Mouse (Mus musculus) liver, embryonic 15.5 days (tissue): ENCODE measurements around the gene Txn2. TPM values are rescaled to one million over a fixed set of nuclear protein-coding genes. Genes with fewer than 3 reads are reported as not detected.
A peak's percentile ranks its signal among the peaks of the same experiment; 100 is the strongest.
"Not testable (repeated sequence)": the region's sequence is repeated elsewhere in the genome, so short reads cannot be mapped to it uniquely, and the experiment has no call there.

Experiments used
- ATAC-seq: fragments of 200-750 bp; cut with Nextera tagmentation; 2 replicates; pipeline ENCODE4 v1.8.0; 2017; ENCODE audit warnings: moderate number of reproducible peaks, mild to moderate bottlenecking, moderate library complexity; ENCODE audit not compliant: insufficient read depth
- H3K27ac ChIP-seq: fragments of 300-500 bp; sonication (generic); replicated peaks from 2 replicates; pipeline ENCODE4 v1.5.1; 2015; ENCODE audit warnings: mild to moderate bottlenecking, inconsistent platforms
- H3K27me3 ChIP-seq: fragments of 300-500 bp; sonication (generic); 2 replicates; pipeline ENCODE4 v1.6.1; 2015; ENCODE audit warnings: mild to moderate bottlenecking, inconsistent platforms
- H3K36me3 ChIP-seq: fragments of 300-500 bp; sonication (generic); replicated peaks from 2 replicates; pipeline ENCODE4 v1.6.1; 2015; ENCODE audit warnings: moderate library complexity, mild to moderate bottlenecking, inconsistent platforms
- H3K4me1 ChIP-seq: fragments of 300-500 bp; sonication (generic); replicated peaks from 2 replicates; pipeline ENCODE4 v1.6.1; 2015; ENCODE audit warnings: inconsistent platforms
- H3K4me2 ChIP-seq: fragments of 300-500 bp; sonication (generic); 2 replicates; pipeline ENCODE4 v1.6.1; 2015; ENCODE audit warnings: moderate library complexity, mild to moderate bottlenecking, inconsistent platforms
- H3K4me3 ChIP-seq: fragments of 300-500 bp; sonication (generic); replicated peaks from 2 replicates; pipeline ENCODE4 v1.5.1; 2015; ENCODE audit warnings: mild to moderate bottlenecking, inconsistent platforms
- H3K9ac ChIP-seq: fragments of 300-500 bp; sonication (generic); 2 replicates; pipeline ENCODE4 v1.6.1; 2015; ENCODE audit warnings: moderate library complexity, mild to moderate bottlenecking, inconsistent platforms
- H3K9me3 ChIP-seq: fragments of 300-500 bp; sonication (generic); replicated peaks from 2 replicates; pipeline ENCODE4 v1.6.1; 2016; ENCODE audit warnings: inconsistent platforms
- WGBS: fragments of 180-500 bp; shearing (Covaris S2); methylation state at CpG from one replicate; pipeline ENCODE4 v1.1.7; 2015; ENCODE audit warnings: mixed read lengths; ENCODE audit not compliant: insufficient replicate concordance; 5-methylcytosine and 5-hydroxymethylcytosine counted together
- polyA plus RNA-seq: library from polyadenylated mRNA; unstranded; fragments of >200 nt; fragmentation: Nextera tagmentation; extraction: Ambion mirVana; gene quantifications from 2 replicates; pipeline ENCODE4 v1.2.1, GENCODE M21; 2015

The Txn2 gene
- polyA plus RNA-seq, 1 experiment from 2014 or later = 185 TPM

- H3K27ac ChIP-seq = no peak overlapping the region
- no peak overlapping the region for H3K4me2 ChIP-seq
- no peak overlapping the region for H3K9ac ChIP-seq
- H3K36me3 ChIP-seq = no peaks in the 10 kb centered on the region
- peaks cover 23% of the 10 kb centered on the region for H3K4me1 ChIP-seq
- 53% methylated on average over 3 of the region's 3 CpGs for whole genome bisulfite sequencing
- H3K4me3 ChIP-seq = no peak overlapping the region
- ATAC-seq = no peak
- no peaks in the 10 kb centered on the region for H3K9me3 ChIP-seq
- no peaks in the 10 kb centered on the region for H3K27me3 ChIP-seq
Observed at GRCm38 (mm10) chr15:77876716-77877115, 52.1 kb downstream of the Txn2 start.

GRCm38 (mm10) chr15:77875953-77876352 is 52.9 kb downstream of the Txn2 start:
- no peak for ATAC-seq
- peaks cover 17% of the 10 kb centered on the region for H3K4me1 ChIP-seq
- H3K27ac ChIP-seq = no peak overlapping the region
- H3K4me3 ChIP-seq = no peak overlapping the region
- WGBS = 75% methylated on average over 6 of the region's 6 CpGs
- H3K36me3 ChIP-seq = no peaks in the 10 kb centered on the region
- H3K9ac ChIP-seq = no peak overlapping the region
- H3K4me2 ChIP-seq = no peak overlapping the region
- H3K27me3 ChIP-seq = no peaks in the 10 kb centered on the region
- no peaks in the 10 kb centered on the region for H3K9me3 ChIP-seq

- no peak overlapping the region for H3K9ac ChIP-seq
- 74% methylated on average over 9 of the region's 9 CpGs for WGBS
Observed at GRCm38 (mm10) chr15:77874807-77875206, 54.0 kb downstream of the Txn2 start.

GRCm38 (mm10) chr15:77874310-77874709 is 54.5 kb downstream of the Txn2 start:
- no peaks in the 10 kb centered on the region for H3K36me3 ChIP-seq
- H3K27ac ChIP-seq = peak overlapping the region; percentile 20; the same call in 1 of the 2 replicates
- peaks cover 17% of the 10 kb centered on the region for H3K4me1 ChIP-seq
- H3K27me3 ChIP-seq = no peaks in the 10 kb centered on the region
- no peak overlapping the region for H3K9ac ChIP-seq
- H3K9me3 ChIP-seq = no peaks in the 10 kb centered on the region
- H3K4me2 ChIP-seq = peak overlapping the region; percentile 10; the same call in 1 of the 2 replicates
- 47% methylated on average over 4 of the region's 4 CpGs for WGBS
- H3K4me3 ChIP-seq = no peak overlapping the region
- ATAC-seq = no peak

More at GRCm38 (mm10) chr15:77874807-77875206, 54.0 kb downstream of the Txn2 start:
- H3K4me1 ChIP-seq = peaks cover 17% of the 10 kb centered on the region
- H3K27ac ChIP-seq = peak overlapping the region; percentile 20; the same call in 1 of the 2 replicates
- H3K4me3 ChIP-seq = no peak overlapping the region
- H3K4me2 ChIP-seq = no peak overlapping the region
- H3K27me3 ChIP-seq = no peaks in the 10 kb centered on the region
- no peaks in the 10 kb centered on the region for H3K36me3 ChIP-seq
- no peaks in the 10 kb centered on the region for H3K9me3 ChIP-seq
- ATAC-seq = no peak

- Histone ChIP-seq H3K4me3 (no peak overlapping the region), H3K9ac (no peak overlapping the region), H3K4me1 (peaks cover 17% of the 10 kb centered on the region), H3K4me2 (no peak overlapping the region), H3K36me3 (no peaks in the 10 kb centered on the region), H3K9me3 (no peaks in the 10 kb centered on the region), H3K27ac (no peak overlapping the region), H3K27me3 (no peaks in the 10 kb centered on the region)
- no peak for ATAC-seq
- 73% methylated on average over 2 of the region's 2 CpGs for WGBS
Observed at GRCm38 (mm10) chr15:77873564-77873963, 55.2 kb downstream of the Txn2 start.

GRCm38 (mm10) chr15:77872996-77873395 is 55.8 kb downstream of the Txn2 start:
- no peaks in the 10 kb centered on the region for H3K9me3 ChIP-seq
- no peak overlapping the region for H3K27ac ChIP-seq
- H3K9ac ChIP-seq = no peak overlapping the region
- H3K4me1 ChIP-seq = peaks cover 17% of the 10 kb centered on the region
- no peak overlapping the region for H3K4me2 ChIP-seq
- WGBS = 69% methylated on average over 3 of the region's 3 CpGs
- no peak overlapping the region for H3K4me3 ChIP-seq
- ATAC-seq = no peak
- H3K27me3 ChIP-seq = no peaks in the 10 kb centered on the region
- H3K36me3 ChIP-seq = no peaks in the 10 kb centered on the region

- no peak overlapping the region for H3K27ac ChIP-seq
- H3K4me2 ChIP-seq = no peak overlapping the region
- no peak overlapping the region for H3K4me3 ChIP-seq
- H3K36me3 ChIP-seq = no peaks in the 10 kb centered on the region
- H3K9ac ChIP-seq = no peak overlapping the region
- no peaks in the 10 kb centered on the region for H3K9me3 ChIP-seq
- no peaks in the 10 kb centered on the region for H3K27me3 ChIP-seq
- H3K4me1 ChIP-seq = peaks cover 9% of the 10 kb centered on the region
- 76% methylated on average over 5 of the region's 5 CpGs for WGBS
- no peak for ATAC-seq
Observed at GRCm38 (mm10) chr15:77868340-77868739, 60.5 kb downstream of the Txn2 start.

GRCm38 (mm10) chr15:77867231-77867968 is 61.4 kb downstream of the Txn2 start:
- not testable (repeated sequence) for H3K9me3 ChIP-seq, H3K4me3 ChIP-seq, H3K36me3 ChIP-seq, H3K4me2 ChIP-seq, H3K27ac ChIP-seq, H3K4me1 ChIP-seq, H3K9ac ChIP-seq, ATAC-seq, H3K27me3 ChIP-seq
- 55% methylated on average over 10 of the region's 10 CpGs for WGBS

GRCm38 (mm10) chr15:77866583-77867220 is 62.1 kb downstream of the Txn2 start:
- Histone ChIP-seq H3K36me3 (no peaks in the 10 kb centered on the region), H3K4me1 (peaks cover 6% of the 10 kb centered on the region; the same call in 1 of the 2 replicates), H3K27ac (no peak overlapping the region), H3K9ac (no peak overlapping the region), H3K4me2 (no peak overlapping the region), H3K9me3 (no peaks in the 10 kb centered on the region), H3K4me3 (no peak overlapping the region), H3K27me3 (no peaks in the 10 kb centered on the region)
- ATAC-seq = no peak
- WGBS = 50% methylated on average over 11 of the region's 11 CpGs
